Mouse (Mus musculus) adrenal gland, adult 8-10 months (tissue): ENCODE results near the gene Cmtm6. TPM values are rescaled to one million over a fixed set of nuclear protein-coding genes. Genes with fewer than 3 reads are reported as not detected.

Source experiments
- DNase-seq: peaks from one replicate; pipeline ENCODE4 v3.0.0; 2022
- total RNA-seq, 4 experiments: library from RNA; stranded (reverse); gene quantifications; 2 replicates each; pipeline ENCODE4 v1.2.4; 2022

Cmtm6 gene
- total RNA-seq, 4 experiments from 2014 or later: 68.5 to 105 (median 78.0) TPM

DNA sequence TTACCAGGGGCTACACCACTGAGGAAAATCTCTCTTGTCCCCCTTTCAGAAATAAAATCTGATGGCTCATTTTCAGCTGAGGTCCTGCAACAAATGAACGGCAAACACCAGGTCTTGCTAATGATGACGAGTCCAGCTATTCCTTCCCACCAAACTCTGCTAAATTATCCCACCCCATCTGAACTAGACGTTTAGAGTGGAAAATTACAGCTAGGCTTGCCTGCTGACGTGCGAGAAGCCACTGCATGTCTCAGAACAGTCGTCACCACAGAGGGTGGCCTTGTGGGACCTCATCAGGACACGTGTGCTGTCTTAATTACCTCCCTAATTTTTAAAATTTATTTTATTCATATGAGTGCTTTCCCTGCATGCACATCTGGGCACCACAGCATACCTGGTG is 40.6 kb downstream of the Cmtm6 start:
- no peak for DNase-seq

DNA sequence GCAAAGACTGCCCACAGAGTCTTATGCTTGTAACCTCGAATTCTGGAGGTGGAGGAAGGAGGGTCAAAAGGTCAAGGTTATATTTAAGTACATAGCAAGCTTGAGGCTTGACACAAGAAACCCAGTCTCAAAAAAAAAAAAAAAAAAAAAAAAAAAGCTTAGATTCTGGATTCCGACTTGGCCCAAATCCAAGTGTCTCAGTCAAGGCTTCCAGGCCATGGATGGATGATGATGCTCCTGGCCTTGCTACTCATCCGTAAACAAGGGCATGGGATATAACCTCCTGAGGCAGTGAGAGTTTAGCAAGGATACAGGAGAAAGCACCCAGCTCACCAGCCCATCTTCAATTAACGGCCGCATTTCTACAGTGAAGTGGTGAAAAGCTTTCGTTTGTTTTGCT is 43.7 kb downstream of the Cmtm6 start:
- no peak for DNase-seq

DNA sequence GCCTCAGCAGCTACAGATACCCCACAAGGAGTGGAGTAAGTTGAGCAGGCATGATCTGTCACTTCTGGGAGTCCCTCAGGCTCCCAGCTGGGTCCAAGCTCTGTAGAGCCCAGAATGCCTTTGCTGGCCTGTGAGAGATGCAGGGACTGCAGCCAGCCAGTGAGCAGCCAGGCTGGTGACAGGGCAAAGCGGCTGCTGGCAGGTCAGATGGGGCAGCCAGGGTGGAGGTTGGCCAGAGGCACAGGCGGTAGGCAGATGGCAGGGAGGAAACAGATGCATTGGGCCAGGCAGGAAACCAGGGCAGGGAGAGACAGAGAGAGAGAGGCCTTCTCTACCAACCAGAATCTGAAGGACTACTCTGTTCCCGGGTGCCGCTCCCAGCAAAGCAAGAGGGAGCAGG is 44.4 kb downstream of the Cmtm6 start:
- no peak for DNase-seq

DNA sequence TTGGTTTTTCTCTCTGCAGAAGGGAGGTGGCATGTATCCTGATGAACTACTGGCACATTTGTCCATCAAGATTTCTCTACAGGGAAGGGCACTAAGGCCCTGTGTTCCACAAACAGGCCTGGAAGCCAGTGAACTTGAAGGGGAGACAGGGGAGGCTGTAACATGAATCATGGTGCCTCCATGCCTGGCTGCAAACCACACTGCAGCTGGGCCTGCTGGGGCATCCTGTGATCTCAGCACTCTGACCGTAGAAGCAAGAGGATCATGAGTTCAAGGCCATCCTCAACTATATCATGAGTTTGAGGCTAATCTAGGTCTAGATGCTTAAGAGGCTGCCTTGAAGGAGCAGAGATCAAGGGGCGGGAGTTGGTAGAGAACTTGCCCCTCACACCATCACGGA is 45.4 kb downstream of the Cmtm6 start:
- no peak for DNase-seq

DNA sequence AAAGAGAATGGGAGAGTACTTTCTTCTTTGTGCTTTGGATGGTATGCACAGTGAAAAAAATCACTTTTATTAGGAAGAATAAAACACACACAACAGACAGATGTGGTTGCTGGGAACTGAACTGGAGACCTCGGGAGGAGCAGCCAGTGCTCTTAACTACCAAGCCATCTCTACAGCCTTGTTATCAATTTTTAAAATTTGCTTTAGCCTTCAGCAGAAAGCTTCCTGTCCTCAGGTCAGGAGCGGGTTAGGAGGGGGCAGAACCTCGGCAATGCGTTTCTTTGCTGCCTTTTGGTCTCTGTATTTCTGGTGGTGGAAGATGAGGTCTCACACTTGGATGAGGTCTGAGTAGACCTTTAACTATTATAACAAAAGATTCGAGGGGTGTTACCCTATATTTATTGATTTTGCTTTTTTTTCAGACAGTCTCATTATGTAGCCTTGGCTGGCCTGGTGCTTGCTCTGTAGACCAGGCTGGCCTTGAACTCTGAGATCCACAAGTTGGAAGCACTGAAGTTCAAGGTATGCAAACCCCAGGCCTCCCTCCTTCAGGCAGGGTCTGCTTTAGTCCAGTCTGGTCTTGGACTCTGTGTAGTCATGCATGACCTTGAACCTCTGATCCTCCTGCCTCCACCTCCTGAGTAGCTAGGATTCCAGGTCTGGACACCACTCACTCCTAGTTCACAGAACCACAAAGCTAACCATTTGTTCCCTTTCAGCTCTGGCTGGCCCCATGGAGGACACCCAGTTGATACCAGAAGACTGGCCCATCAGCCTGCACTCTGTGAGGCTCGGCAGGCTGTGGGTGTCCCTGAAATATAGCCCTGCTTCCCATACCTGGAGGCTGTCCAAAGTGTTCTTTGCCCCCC is 46.5 kb downstream of the Cmtm6 start:
- no peak for DNase-seq

DNA sequence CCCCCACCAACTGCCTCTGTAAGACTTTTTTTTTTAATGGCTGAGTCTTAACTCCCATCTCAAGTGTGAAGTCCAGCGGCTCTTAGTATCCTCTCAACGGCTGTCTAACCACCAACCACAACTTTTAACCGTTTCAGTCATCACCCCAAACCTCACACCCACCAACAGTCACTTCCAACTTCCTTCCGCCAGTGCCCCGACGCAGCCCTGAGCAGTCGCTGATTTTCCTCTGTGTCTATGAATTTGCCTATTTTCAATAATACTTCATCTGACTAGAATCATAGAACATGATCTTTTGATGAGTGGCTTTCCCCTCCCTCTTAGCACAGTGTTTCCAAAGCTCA is 47.1 kb downstream of the Cmtm6 start:
- no peak for DNase-seq

DNA sequence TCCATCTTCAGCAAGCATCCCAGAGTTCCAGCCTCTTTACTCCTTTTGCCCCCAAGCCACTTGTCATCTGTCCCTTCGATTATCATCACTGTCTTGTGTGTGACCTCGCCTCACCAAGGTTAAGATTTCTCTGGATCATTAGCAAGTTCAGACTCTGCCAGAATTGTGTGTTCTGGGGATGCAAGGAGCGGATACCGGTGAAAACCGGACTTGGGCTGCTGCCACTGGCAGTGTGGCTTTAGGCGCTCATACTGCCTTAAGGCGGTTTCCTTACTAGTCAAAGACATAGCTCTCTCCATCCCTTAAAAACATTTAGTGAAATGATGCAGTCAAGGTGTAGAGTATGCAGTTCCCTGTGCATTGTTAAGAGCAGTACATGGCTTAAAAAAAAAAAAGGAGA is 48.0 kb downstream of the Cmtm6 start:
- no peak for DNase-seq

DNA sequence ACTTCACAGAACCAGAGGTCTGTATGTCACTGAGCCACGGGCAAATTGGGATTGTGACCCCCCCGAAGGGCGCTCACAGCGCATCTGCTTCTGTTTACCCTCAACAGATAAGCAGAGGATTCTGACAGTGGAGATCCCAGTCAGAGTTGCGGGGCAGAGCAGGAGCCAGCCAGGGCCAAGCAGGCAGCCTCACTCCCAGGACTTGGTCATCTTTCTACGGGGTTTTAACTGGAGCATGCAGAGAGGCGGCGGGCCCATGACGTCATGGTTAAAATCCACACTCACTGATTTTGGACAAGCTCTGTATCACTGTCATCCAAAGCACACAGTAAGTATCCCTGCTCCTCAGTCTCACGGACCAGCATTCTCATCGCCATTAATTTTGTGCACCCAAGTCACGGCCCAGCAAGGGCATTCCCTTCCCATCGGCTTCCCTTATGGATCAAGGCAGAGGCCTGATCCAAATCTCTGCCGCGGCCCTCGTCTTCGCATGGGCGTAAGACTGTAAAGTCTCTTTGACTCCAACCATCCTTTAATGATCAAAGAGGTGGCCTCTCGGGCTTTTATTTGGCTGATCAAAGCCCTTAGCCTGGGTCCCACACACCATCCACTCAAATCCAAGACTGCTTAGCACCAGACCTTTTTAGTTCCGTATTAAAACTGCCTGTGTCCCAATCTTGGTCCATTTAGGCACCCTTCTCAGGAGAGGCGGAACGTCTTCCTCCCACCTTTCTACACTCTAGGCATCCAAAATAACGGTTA is 49.2 kb downstream of the Cmtm6 start:
- no peak for DNase-seq

DNA sequence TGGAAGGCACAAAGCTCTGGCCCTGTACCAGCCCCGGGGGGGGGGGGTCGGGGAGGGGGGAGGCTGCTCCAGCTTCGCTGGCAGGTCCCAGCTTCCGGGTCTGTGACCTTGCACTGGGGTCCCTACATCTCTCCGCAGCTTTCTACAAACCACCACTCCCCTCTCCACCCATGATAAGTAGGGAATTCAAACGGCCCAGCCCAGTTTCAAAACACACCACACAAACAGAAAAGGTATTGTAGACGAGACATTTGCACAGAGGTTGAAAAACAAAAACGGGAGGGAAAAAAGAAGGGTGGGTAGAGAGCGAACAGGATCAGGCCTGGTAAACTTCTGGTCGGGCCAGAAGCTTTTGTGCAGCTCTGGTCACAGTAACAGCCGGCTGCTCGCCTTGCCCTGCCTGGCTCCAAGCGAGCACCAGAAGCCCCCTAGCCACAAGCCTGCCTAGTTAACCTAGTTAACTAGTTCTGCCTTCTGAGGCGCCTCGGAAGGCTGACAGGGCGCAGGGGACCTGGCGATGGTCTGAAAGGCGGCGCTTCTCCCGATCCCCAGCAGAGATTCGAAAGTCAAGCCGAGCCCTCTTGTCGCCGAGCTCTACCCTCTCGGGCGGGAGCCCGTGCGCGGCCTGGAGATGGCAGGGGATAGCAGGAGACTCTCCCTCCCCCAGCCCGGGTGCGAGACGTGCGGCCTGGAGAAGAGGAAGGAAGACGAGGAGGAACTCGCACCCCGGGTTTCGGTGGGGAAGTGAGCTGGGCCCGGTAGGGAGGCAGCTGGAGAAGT is 50.0 kb downstream of the Cmtm6 start:
- DNase-seq: peak; percentile 31

DNA sequence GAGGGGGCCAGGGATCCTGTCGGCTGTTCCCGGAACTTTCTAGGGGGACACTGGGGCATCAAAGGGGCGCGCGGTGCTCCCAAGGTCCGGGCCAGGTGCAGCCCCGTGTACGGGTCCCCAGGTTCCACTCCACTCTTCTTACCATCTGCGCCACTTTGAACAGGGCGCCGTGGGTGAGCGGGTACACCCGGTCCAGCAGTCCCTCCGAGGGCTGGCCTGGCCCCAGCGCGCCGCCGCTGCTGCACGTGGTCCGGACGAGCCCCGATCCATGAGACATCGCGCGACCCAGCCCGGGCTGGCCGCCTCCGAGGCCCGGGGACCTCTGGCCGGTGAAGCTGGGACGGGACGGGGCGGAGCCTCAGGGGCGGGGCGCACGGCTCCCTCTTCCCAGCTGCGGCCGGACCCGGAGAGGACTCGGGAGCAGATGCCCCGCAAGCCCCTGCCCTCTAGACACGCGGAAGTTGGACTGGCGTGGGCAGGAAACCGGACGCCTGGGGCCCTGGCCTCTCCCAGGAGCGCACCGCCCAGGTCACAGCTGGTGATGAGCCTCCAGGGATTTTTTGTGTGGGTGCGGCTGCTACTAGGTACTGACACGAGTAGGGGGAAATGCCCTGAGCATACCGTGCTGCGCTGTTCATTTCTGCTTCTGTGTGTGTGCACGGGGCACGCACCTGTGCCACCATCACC is 50.8 kb downstream of the Cmtm6 start, which contains the start of gene Cmtm7:
Cmtm7 (minus strand) TSS at position 331 of the 687 bp plus-strand sequence.
- DNase-seq: peak; percentile 71

DNA sequence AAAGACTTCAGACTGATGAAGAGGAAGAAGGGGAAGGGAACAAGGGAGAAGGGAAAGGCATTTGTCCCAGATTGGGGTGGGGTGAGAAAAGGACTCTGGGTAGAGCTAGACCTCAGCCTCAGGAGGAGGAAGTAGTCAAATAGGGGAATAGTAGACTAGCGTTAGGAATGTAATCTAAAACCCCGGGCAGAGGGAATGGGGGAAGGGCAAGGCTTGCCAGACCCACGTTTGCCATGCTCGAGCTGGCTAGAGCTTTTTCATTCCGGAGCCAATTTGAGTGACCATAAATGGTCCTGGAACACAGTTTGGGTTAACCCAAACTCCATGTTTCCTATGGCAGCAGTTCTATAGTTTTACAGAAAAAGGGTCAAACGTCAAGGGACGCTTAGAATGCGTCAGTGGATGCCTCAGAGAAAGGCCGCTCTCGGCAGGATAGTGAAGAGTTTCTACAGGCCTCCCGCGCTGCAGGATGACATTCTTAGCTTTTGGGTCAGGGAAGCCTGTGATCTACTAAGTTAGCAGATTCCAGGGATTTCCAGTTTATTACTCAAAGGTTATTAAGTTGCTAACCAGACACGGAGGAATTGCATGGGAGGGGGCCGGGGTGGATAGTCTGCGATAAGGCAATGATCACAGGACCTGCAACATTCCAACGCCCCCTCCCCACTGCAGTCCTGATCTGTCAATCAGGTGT is 54.7 kb downstream of the Cmtm6 start:
- DNase-seq: no peak

DNA sequence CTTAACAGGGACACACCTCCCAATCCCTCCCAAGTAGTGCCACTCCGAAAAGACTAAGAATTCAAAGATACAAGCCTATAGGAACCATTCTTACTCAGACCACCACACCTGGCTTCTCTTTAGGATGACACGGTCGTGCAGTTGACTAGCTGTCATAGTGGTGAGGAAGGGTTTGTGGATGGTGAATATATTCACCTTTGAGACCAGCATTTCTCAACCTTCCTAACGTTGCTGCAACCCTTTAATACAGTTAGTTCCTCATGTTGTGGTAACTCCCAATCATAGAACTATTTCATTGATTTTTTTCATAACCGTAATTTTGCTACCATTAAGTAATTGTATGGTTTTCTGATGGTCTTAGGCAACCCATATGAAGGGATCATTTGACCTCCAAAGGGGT is 56.2 kb downstream of the Cmtm6 start:
- DNase-seq: no peak

DNA sequence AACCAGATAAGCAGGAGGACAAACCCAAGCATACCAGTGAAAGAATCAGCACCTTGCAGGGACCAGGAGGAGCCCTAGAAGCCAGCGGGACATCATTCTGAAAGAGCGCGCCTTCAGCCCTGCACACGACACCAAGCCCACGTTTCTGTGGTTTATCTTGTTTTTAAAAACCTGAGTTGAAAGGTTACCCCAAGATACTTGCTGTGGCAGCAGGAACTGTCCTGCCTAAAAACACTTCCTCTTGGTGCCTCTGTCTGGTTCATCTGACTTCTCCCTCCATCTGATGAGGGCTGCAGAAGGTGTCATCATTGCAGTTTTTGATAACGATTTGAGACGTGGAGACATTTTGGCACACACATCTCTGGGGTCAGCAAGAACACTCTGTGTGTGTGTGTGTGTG is 56.8 kb downstream of the Cmtm6 start:
- no peak for DNase-seq

DNA sequence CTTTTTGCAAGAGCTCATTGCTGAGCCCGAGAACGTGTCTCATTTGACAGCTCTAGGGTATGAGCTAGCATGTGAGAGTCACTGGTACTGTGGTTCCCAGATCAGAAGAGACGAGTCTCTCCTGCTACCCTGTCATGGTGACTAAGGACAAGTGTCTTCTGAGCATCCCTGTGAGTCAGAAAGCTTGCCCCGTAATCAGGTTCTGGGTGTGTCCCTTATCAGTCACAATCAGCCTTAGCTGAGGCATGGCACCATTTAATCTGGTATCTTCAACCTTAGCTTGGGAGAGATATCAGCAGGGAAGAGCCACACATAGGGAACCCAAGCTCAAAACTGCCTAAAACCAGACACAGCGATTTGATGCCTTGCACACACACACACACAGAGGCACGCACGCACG is 57.8 kb downstream of the Cmtm6 start:
- no peak for DNase-seq

DNA sequence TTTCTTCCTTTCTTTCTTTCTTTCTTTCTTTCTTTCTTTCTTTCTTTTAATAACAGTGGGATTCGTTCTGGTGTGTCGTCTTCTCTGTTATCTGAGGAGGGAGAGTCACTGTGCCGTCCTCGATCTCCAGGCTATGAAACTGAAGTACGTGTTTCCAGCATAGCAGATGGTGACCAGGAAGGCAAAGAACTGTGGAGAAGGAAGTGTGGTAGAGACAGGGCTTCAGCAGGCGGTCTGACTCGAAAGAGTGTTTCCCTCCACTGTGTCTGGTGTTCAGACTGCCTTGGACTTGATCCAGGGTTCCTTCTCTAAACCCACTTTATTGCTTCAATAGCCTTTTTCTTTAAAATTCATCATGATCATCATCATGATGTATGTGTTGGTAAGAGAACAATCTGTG is 58.6 kb downstream of the Cmtm6 start:
- no peak for DNase-seq

DNA sequence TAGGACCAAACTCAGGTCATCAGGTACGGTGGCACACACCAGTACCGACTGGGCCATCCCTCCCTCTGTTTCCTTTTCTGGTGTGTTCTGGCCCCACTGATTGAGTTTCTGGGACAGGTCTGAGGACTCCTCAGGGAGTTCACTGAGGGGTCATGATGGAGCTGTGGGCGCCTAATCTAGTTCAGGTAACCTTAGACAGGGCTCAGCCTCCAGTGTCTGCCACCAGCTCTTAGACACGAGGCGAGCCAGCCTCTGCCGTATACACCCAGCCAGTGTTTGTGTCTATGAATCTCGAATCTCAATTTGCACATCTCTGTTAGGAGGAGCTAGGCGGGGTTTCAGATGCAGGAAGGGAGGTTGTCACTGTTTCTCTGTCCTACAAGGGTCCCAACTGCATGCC is 59.1 kb downstream of the Cmtm6 start:
- no peak for DNase-seq

DNA sequence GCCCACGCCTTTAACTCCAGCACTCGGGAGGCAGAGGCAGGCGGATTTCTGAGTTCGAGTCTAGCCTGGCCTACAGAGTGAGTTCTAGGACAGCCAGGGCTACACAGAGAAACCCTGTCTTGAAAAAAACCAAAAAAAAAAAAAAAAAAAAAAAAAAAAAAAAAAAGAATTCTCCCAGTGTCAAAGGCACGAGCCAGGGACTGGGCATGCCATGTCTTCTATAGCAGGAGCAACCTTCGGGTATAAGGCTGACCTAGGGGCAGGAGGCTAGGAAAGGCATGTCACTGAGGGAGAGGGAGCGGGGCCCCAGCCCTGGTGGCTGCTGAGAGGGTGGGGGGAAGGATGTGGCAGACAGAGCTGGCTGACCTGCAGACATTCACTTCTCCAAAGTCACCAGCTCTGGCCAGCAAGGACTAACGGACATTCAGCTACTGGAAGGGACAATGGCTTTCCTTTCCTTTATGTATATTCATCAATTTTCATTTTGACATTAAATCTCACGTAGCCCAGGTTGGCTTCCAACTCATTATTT is 62.9 kb downstream of the Cmtm6 start:
- DNase-seq: no peak

DNA sequence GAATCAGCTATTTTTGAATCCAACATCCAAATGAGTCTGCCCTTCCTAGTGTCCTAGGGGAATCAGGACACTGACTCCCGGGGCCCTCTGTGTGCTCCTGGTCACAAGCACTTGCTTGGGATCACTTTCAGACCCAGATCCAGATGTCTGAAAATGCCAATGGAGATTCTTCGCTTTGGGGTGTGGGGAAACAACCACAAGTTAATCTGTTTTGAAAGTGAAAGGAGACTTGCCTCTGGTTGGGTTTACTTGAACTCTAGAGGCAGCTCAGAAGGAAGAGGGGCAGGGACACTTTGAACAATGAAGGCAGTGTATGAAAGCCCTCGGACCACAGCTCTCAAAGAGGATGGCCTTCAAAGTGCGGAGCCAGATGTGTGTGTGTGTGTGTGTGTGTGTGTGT is 63.6 kb downstream of the Cmtm6 start:
- DNase-seq: no peak

DNA sequence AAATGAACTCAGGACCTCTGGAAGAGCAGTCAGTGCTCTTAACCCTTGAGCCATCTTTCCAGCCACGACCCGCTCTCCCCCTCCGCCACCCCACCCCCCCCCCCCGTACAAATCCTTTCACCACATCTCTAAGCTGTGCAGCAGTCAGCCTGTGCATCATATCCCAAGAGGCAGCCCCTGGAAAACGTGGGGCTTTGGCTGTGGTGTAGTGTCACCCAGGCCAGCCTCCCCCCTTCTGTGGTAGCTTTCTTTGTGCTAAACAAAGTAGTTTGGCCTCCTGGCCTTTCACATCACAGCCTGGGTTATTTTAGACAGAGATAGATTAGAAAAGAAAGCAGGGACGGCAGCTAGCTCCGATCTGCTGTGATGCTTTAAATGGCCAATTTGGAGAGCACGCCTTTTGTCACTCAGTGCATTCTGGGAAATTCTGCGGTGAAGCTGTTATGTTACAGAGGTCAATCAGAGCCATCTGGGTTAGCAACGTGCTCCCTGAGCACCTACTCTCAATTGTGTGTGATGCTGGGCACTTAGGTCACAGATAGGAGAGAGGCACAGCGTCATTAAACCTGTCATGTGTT is 65.6 kb downstream of the Cmtm6 start:
- no peak for DNase-seq

DNA sequence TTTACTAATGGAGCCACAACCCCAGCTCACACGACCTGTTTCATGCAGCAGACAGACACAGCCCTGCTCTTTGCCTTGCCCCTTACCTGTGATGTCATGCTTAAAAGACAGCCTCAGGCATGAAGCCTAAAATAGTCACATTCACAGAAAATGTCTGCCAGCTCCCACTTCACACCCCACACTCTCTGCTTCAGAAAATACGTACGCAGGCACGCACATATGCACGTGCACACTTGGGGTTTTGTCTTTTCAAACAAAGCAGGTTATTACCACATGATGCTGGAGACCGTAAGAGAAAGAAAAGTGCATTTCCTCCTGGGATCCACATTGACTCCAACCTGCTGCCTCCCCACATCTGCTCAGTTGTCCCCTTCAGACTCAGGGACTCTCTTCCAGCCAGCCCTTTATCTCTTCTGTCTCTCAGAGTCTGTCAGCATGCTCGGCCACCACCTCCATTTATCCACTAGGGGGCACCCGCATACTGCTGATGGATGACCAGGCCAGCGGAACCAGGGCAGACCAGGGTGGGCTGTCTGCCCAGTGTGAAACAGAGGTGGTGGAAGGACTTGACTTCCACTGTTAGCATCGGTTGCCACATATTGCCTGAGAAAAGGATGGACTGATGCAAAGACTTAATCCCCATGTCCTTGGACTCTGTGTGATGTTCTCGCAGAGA is 66.6 kb downstream of the Cmtm6 start:
- peak; percentile 60 for DNase-seq

DNA sequence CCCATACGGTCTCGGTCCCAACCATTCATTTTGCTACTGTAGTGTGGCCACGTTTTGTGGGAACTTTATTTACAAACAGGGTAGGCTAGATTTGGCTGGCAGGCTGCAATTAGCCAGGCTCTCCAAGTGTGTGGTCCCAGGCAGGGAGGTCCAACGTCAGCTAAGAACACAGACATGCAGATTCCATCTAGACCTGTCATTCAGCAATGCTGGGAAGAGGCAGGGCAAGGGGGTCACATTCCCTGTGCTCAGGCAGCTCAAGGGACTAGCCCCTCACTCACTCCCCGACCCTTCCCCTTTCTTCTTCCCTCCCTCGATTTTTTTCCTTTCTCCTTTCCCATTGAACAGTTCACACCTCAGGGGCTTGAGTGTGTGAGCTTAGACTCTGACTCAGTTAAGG is 67.9 kb downstream of the Cmtm6 start:
- no peak for DNase-seq
